Comparison of ENCODE assay signal across 12 mouse cellular contexts in the genomic region with DNA sequence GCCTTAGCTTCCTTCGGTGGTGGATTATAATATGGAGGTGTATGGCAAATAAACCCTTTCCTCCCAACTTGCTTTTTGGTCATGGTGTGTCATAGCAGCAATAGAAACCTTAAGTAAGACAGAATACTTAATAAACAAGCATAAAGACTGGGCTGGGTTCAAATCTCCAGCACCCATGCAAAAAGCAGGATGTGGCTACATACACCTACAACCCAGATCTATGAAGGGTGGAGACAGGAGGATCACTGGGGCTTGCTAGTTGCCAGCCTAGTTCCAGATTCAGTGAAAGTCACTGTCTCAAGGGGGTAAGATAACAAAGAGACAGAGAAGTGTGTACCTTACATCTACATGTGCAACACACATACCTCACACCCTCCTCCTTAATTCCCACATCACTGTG. TPM values are rescaled to one million over a fixed set of nuclear protein-coding genes. Genes with fewer than 3 reads are reported as not detected.
"Had no signal": no experiment of that assay in that cellular context is flagged by ENCODE, and none has a peak within 500 bp of the region (broad histone marks: within the 10 kb centered on the region; RNA-seq: fewer than 3 reads in every experiment).

No protein-coding gene starts in this region.

- DNase-seq: liver, postnatal 0 days; lung, adult 2 months; lung, postnatal 14 days; lung, postnatal 36 days; right cerebral cortex, postnatal 14 days; thymus, adult 18-20 months; thymus, postnatal 14 days; thymus, postnatal 36 days had no signal

- ATAC-seq: liver, postnatal 0 days; lung, postnatal 0 days; midbrain, embryonic 13.5 days; midbrain, embryonic 15.5 days had no signal

RNA-seq across cellular contexts. Expression of a gene that starts 51.4 kb away (rescaled TPM):
- polyA plus RNA-seq: neural tube, embryonic 14.5 days had no signal
